ENCODE assay signal across 30 mouse cellular contexts in the genomic region with DNA sequence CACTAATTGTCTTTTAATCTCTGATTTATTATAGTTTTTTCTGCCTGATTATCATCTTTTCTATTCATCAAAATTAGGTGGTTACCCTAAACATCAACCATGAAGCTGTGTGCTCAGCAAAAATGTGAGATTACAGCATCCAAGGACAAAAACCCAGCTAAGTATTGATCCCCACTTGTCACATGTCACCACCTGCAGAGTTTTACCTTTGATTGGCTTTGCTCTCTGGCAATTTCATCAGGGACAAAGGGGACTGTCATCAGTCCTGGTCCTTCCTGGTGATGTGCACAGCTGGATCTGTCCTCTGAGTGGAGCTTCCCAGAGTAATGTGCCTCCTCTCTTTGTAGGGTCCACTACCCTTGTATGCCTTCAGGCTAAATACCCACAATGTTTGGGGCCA.
"Had no signal": no experiment of that assay in that cellular context is flagged by ENCODE, and none has a peak within 500 bp of the region (broad histone marks: within the 10 kb centered on the region; RNA-seq: fewer than 3 reads in every experiment).

No protein-coding gene starts in this region.

- ATAC-seq: lung, postnatal 0 days; midbrain, embryonic 13.5 days; midbrain, embryonic 15.5 days; midbrain, embryonic 16.5 days had no signal

- H3K9me3 ChIP-seq: limb, embryonic 10.5 days; limb, embryonic 12.5 days; limb, embryonic 13.5 days; limb, embryonic 15.5 days; liver, embryonic 13.5 days; liver, embryonic 15.5 days; lung, embryonic 15.5 days; megakaryocyte, embryonic 14.5 days; midbrain, embryonic 10.5 days; midbrain, embryonic 12.5 days; midbrain, embryonic 13.5 days; midbrain, embryonic 15.5 days; neural tube, embryonic 12.5 days had no signal

- H3K27me3 ChIP-seq: limb, embryonic 12.5 days; limb, embryonic 13.5 days; limb, embryonic 15.5 days; lung, embryonic 15.5 days; midbrain, embryonic 12.5 days; midbrain, embryonic 13.5 days; midbrain, embryonic 15.5 days; neural tube, embryonic 12.5 days had no signal

- H3K36me3 ChIP-seq: limb, embryonic 10.5 days; limb, embryonic 12.5 days; limb, embryonic 13.5 days; limb, embryonic 15.5 days; liver, embryonic 13.5 days; liver, embryonic 15.5 days; lung, embryonic 15.5 days; midbrain, embryonic 10.5 days; midbrain, embryonic 12.5 days; midbrain, embryonic 13.5 days; midbrain, embryonic 15.5 days; neural tube, embryonic 12.5 days had no signal

- H3K27ac ChIP-seq: left cerebral cortex, adult 2 months; limb, embryonic 10.5 days; limb, embryonic 12.5 days; limb, embryonic 13.5 days; limb, embryonic 15.5 days; liver, embryonic 13.5 days; liver, embryonic 14.5 days; liver, embryonic 15.5 days; lung, embryonic 15.5 days; macrophage; midbrain, embryonic 10.5 days; midbrain, embryonic 12.5 days; midbrain, embryonic 13.5 days; midbrain, embryonic 15.5 days; neural tube, embryonic 12.5 days had no signal

- H3K4me1 ChIP-seq: liver, embryonic 13.5 days; megakaryocyte, embryonic 14.5 days had no signal

- H3K9ac ChIP-seq: limb, embryonic 12.5 days; limb, embryonic 13.5 days; limb, embryonic 15.5 days; liver, embryonic 13.5 days; liver, embryonic 14.5 days; liver, embryonic 15.5 days; lung, embryonic 14.5 days; lung, embryonic 15.5 days; midbrain, embryonic 12.5 days; midbrain, embryonic 13.5 days; midbrain, embryonic 15.5 days; neural tube, embryonic 12.5 days had no signal

- H3K4me3 ChIP-seq: left cerebral cortex, adult 2 months; limb, embryonic 10.5 days; limb, embryonic 12.5 days; limb, embryonic 13.5 days; limb, embryonic 15.5 days; liver, embryonic 13.5 days; liver, embryonic 15.5 days; lung, embryonic 15.5 days; megakaryocyte, embryonic 14.5 days; midbrain, embryonic 10.5 days; midbrain, embryonic 12.5 days; midbrain, embryonic 13.5 days; midbrain, embryonic 15.5 days; myocyte; neural tube, embryonic 12.5 days had no signal

- DNase-seq: left cerebral cortex, postnatal 4 days; liver; liver, embryonic 13.5 days; lung, adult 18-20 months; lung, adult 2 months; lung, embryonic 14.5 days; lung, postnatal 10 days; lung, postnatal 14 days; lung, postnatal 36 days; lung, postnatal 4 days; midbrain, embryonic 14.5 days had no signal

- H3K4me2 ChIP-seq: limb, embryonic 12.5 days; limb, embryonic 13.5 days; limb, embryonic 15.5 days; liver, embryonic 13.5 days; liver, embryonic 15.5 days; lung, embryonic 14.5 days; lung, embryonic 15.5 days; midbrain, embryonic 11.5 days; midbrain, embryonic 12.5 days; midbrain, embryonic 13.5 days; midbrain, embryonic 15.5 days; neural tube, embryonic 12.5 days had no signal
